Comparison of ENCODE assay signal across 8 mouse cellular contexts in the genomic region with DNA sequence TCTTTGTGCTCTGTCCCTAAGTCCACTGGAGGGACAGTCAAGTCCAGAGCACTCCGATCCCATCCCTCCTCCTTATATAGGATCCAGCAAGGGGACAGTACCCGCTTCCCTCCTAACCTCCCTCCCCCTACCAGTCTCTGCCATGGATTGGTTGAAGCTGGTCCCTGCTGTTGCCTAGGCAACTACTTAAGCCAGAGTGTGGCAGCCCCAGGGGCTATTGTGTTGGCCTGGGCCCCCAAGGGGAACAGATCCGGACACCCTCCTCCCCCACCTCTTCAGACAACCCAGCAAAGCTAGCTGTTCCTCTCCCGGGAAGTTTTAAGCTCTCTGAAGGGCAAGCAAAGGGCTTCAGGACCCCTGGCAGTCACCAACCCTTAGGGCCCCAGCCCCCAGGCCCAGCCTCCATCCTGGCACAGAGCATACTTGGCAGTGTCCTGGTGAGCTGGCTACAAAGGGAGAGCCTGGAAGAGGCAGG. TPM values are rescaled to one million over a fixed set of nuclear protein-coding genes. Genes with fewer than 3 reads are reported as not detected.
DNase-seq lines count a peak whose midpoint lies in the region; ATAC-seq and TF ChIP-seq lines count a peak whose summit lies in the region.

Gene Btbd17, minus strand, starts transcription at position 98 of the 475 bp plus-strand sequence.

- H3K27me3 ChIP-seq in thymus, adult 2 months (ENCODE audit: control insufficient read depth, insufficient read depth, low read length), result peaks cover 7% of the 10 kb centered on the region; the same call in 1 of the 2 replicates
- peaks cover 34% of the 10 kb centered on the region for H3K27me3 ChIP-seq in embryonic facial prominence, embryonic 14.5 days (replicated peaks; ENCODE audit: control insufficient read depth, insufficient read depth, low read length)
- H3K27me3 ChIP-seq in midbrain, embryonic 12.5 days, result peaks cover 35% of the 10 kb centered on the region

- H3K36me3 ChIP-seq in thymus, adult 2 months (ENCODE audit: control insufficient read depth, insufficient read depth, low read length), result no peaks in the 10 kb centered on the region
- H3K36me3 ChIP-seq in embryonic facial prominence, embryonic 14.5 days (ENCODE audit: control insufficient read depth, insufficient read depth, low read length), result no peaks in the 10 kb centered on the region
- 0 out of 2 replicates have a peak, but pooled peaks cover under 1% of the 10 kb centered on the region for H3K36me3 ChIP-seq in midbrain, embryonic 12.5 days

- 42% methylated on average over 4 of the region's 4 CpGs for WGBS in thymus, adult 2 months
- 8% methylated on average over 4 of the region's 4 CpGs for WGBS in embryonic facial prominence, embryonic 14.5 days
- 2% methylated on average over 4 of the region's 4 CpGs for WGBS in midbrain, embryonic 12.5 days

- ATAC-seq in embryonic facial prominence, embryonic 14.5 days (ENCODE audit: low read depth), result peak; percentile 72
- ATAC-seq in midbrain, embryonic 12.5 days (ENCODE audit: low FRiP score, low read depth), result peak; percentile 92

- no peaks in the 10 kb centered on the region for H3K9me3 ChIP-seq in embryonic facial prominence, embryonic 14.5 days (ENCODE audit: control insufficient read depth, low read length)
- no peaks in the 10 kb centered on the region for H3K9me3 ChIP-seq in midbrain, embryonic 12.5 days

- no peak for TF ChIP-seq POLR2A in thymus, adult 2 months (IDR thresholded peaks at IDR 0.05; ENCODE audit: control insufficient read depth, extremely low read depth, insufficient read depth, low read length, poor library complexity)

- no peak within 1 kb of the TSS for H3K27ac ChIP-seq in thymus, adult 2 months (ENCODE audit: control insufficient read depth, insufficient read depth, low read length)
- H3K27ac ChIP-seq in embryonic facial prominence, embryonic 14.5 days (replicated peaks; ENCODE audit: low read depth, low read length), result peak within 1 kb of the TSS; percentile 68
- peak within 1 kb of the TSS; percentile 93 for H3K27ac ChIP-seq in layer of hippocampus, adult 2 months
- H3K27ac ChIP-seq in midbrain, embryonic 12.5 days (replicated peaks), result peak within 1 kb of the TSS; percentile 100

- H3K4me3 ChIP-seq in thymus, adult 2 months (ENCODE audit: control insufficient read depth, insufficient read depth, low read length), result peak within 1 kb of the TSS; percentile 34
- peak within 1 kb of the TSS; percentile 35 for H3K4me3 ChIP-seq in embryonic facial prominence, embryonic 14.5 days (ENCODE audit: low read depth, low read length)
- H3K4me3 ChIP-seq in layer of hippocampus, adult 2 months, result peak within 1 kb of the TSS; percentile 54
- H3K4me3 ChIP-seq in midbrain, embryonic 12.5 days, result peak within 1 kb of the TSS; percentile 48

- no peak for DNase-seq in thymus, adult 2 months
- no peak for DNase-seq in thymus, postnatal 10 days (ENCODE audit: low spot score in 2 of 2)
- peak; percentile 83 for DNase-seq in embryonic facial prominence, embryonic 14.5 days (ENCODE audit: low spot score)
- DNase-seq in layer of hippocampus, adult 2 months (ENCODE audit: low spot score in 2 of 2), result peak; percentile 55 to 68
- no peak for DNase-seq in urinary bladder, postnatal 25 days (ENCODE audit: low spot score)
- no peak for DNase-seq in gastrocnemius, postnatal 25 days
- no peak for DNase-seq in urinary bladder, postnatal 14 days (ENCODE audit: low spot score)

- H3K4me1 ChIP-seq in thymus, adult 2 months (replicated peaks; ENCODE audit: control insufficient read depth, insufficient read depth, low read length), result peaks cover 14% of the 10 kb centered on the region
- H3K4me1 ChIP-seq in embryonic facial prominence, embryonic 14.5 days (ENCODE audit: control insufficient read depth, insufficient read depth, low read length), result 0 out of 2 replicates have a peak, but pooled peaks cover 4% of the 10 kb centered on the region
- H3K4me1 ChIP-seq in midbrain, embryonic 12.5 days, result peaks cover 64% of the 10 kb centered on the region

- peak within 1 kb of the TSS; percentile 42 for H3K9ac ChIP-seq in embryonic facial prominence, embryonic 14.5 days (ENCODE audit: low read depth, low read length)
- H3K9ac ChIP-seq in midbrain, embryonic 12.5 days (replicated peaks), result peak within 1 kb of the TSS; percentile 68

- TF ChIP-seq CTCF in thymus, adult 2 months (IDR thresholded peaks at IDR 0.05; ENCODE audit: borderline replicate concordance, control insufficient read depth, extremely low read depth, insufficient read depth, low read length, poor library complexity), result no peak
- no peak for TF ChIP-seq CTCF in layer of hippocampus, adult 2 months (conservative IDR thresholded peaks at IDR 0.05)

- peak within 1 kb of the TSS; percentile 67 for H3K4me2 ChIP-seq in embryonic facial prominence, embryonic 14.5 days (ENCODE audit: low read depth, low read length)
- peak within 1 kb of the TSS; percentile 90 for H3K4me2 ChIP-seq in midbrain, embryonic 12.5 days (replicated peaks)

RNA-seq across cellular contexts. Expression of gene Btbd17, which starts in this region (rescaled TPM):
- 0.53 and 1.1 TPM in 2 replicates for polyA plus RNA-seq in thymus, adult 2 months (2012; rRNA removed)
- polyA plus RNA-seq in embryonic facial prominence, embryonic 14.5 days (2014; fragmentation: Nextera tagmentation; extraction: Ambion mirVana), result 3.2 and 4.5 TPM in 2 replicates
- total RNA-seq in layer of hippocampus, adult 2 months (2021), result 10 to 100 TPM; 21.7 to 22.9 TPM
- polyA plus RNA-seq in midbrain, embryonic 12.5 days (2016; fragmentation: Nextera tagmentation; extraction: Ambion mirVana), result 61.0 and 68.5 TPM in 2 replicates
- total RNA-seq in gastrocnemius, postnatal 25 days (2021), result not detected

Comparison
In these comparisons a context has a peak if more than half of its experiments do, and no peak if none do; other contexts are left out.
1. RNA of gene Btbd17 (total RNA-seq): 21.7 to 22.9 TPM in layer of hippocampus, adult 2 months; not detected in gastrocnemius, postnatal 25 days; every median in the first group is over 10 times any median in the second.
2. RNA of gene Btbd17 (polyA plus RNA-seq): 61.0 to 68.5 TPM in midbrain, embryonic 12.5 days; 3.2 to 4.5 TPM in embryonic facial prominence, embryonic 14.5 days and 0.53 to 1.1 TPM in thymus, adult 2 months; every median in the first group is over 10 times any median in the second.
3. DNase-seq: peak in embryonic facial prominence, embryonic 14.5 days (single experiment) and layer of hippocampus, adult 2 months (2 of 2); none in thymus, adult 2 months (single experiment), thymus, postnatal 10 days (0 of 2), urinary bladder, postnatal 25 days (single experiment), gastrocnemius, postnatal 25 days (single experiment) and urinary bladder, postnatal 14 days (single experiment).
4. Peak in every context shown above with its lines, with median percentiles within 50 percentile points of each other: H3K4me3 ChIP-seq.